Comparison of ENCODE assay signal across 19 mouse cellular contexts in the genomic region with DNA sequence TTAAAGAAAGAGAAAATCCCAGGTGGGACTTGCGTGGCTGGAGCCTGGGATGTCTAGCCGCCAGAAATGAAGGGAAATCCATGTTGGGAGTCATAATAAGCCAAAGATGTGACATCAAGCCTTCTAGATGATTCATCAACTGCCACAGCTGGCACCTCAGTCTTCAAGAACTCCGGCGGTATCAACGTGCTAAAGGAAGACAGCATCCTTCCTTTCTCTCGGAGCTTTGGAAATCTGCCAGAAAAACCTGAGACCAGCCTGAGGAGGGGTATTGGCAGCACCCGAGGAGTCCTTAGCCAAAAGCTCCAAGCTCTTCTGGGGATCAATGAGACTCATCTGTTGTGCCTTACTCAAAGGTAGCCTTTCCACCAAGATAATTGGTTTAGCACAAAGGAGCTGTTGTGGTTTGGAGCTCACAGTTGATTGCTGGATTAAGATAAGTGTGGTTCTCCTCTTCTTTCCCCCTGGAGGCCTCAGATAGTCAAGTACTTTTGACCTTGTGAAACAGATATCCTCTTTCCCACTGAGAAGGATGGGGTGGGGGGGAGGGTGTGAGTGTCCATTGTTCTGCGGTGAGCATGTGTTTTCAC. TPM values are rescaled to one million over a fixed set of nuclear protein-coding genes. Genes with fewer than 3 reads are reported as not detected.
DNase-seq lines count a peak whose midpoint lies in the region; ATAC-seq lines count a peak whose summit lies in the region.
"Had no signal": no experiment of that assay in that cellular context is flagged by ENCODE, and none has a peak within 500 bp of the region (broad histone marks: within the 10 kb centered on the region; RNA-seq: fewer than 3 reads in every experiment).

No protein-coding gene starts in this region.

- ATAC-seq in cerebellum, adult (ENCODE audit: insufficient number of reproducible peaks, low FRiP score, low TSS enrichment), result no peak
- peak; percentile 70 for ATAC-seq in common myeloid progenitor, adult 5-6 weeks (replicated peaks; ENCODE audit: low read depth, poor library complexity, severe bottlenecking)
- peak; percentile 80 for ATAC-seq in liver, embryonic 16.5 days (ENCODE audit: low read depth)
- ATAC-seq in kidney, embryonic 14.5 days (ENCODE audit: low FRiP score, low TSS enrichment), result no peak
- ATAC-seq: intestine, embryonic 16.5 days had no signal

- peak; percentile 8 to 12 for DNase-seq in cerebellum, postnatal 10 days
- DNase-seq in MN1 (ENCODE audit: low spot score), result peak; percentile 54
- no peak for DNase-seq in gastrocnemius, postnatal 4 days (ENCODE audit: low spot score in 2 of 2)
- no peak for DNase-seq in kidney, postnatal 14 days
- DNase-seq: cerebellum, adult 2 months; gastrocnemius, postnatal 36 days; heart, postnatal 14 days; lung, postnatal 36 days; right cerebral cortex, postnatal 4 days had no signal

- no peaks in the 10 kb centered on the region for H3K36me3 ChIP-seq in liver, embryonic 16.5 days (ENCODE audit: control insufficient read depth, insufficient read depth)
- H3K36me3 ChIP-seq in kidney, embryonic 14.5 days (ENCODE audit: control insufficient read depth, insufficient read depth, low read length), result no peaks in the 10 kb centered on the region
- H3K36me3 ChIP-seq: hindbrain, embryonic 15.5 days; limb, embryonic 15.5 days; neural tube, embryonic 15.5 days had no signal

- H3K4me1 ChIP-seq in liver, embryonic 16.5 days (ENCODE audit: control insufficient read depth, low read depth, low read length), result peaks cover 7% of the 10 kb centered on the region
- H3K4me1 ChIP-seq in kidney, embryonic 14.5 days (ENCODE audit: control insufficient read depth, insufficient read depth, low read length), result no peaks in the 10 kb centered on the region
- H3K4me1 ChIP-seq: hindbrain, embryonic 15.5 days had no signal

- H3K4me2 ChIP-seq in liver, embryonic 16.5 days (ENCODE audit: low read depth, low read length), result no peak overlapping the region
- no peak overlapping the region for H3K4me2 ChIP-seq in kidney, embryonic 14.5 days (replicated peaks; ENCODE audit: low read depth, low read length)
- H3K4me2 ChIP-seq: heart, embryonic 11.5 days; hindbrain, embryonic 15.5 days; limb, embryonic 15.5 days; midbrain, embryonic 11.5 days; neural tube, embryonic 15.5 days had no signal

- H3K27ac ChIP-seq in liver, embryonic 16.5 days (ENCODE audit: low read length), result no peak overlapping the region
- H3K27ac ChIP-seq in kidney, embryonic 14.5 days (ENCODE audit: low read depth, low read length), result no peak overlapping the region
- H3K27ac ChIP-seq: hindbrain, embryonic 15.5 days; limb, embryonic 15.5 days; neural tube, embryonic 15.5 days had no signal

- H3K9ac ChIP-seq in liver, embryonic 16.5 days (ENCODE audit: low read depth, low read length), result no peak overlapping the region
- H3K9ac ChIP-seq in kidney, embryonic 14.5 days (ENCODE audit: low read depth, low read length), result no peak overlapping the region
- H3K9ac ChIP-seq: hindbrain, embryonic 15.5 days; limb, embryonic 15.5 days; neural tube, embryonic 15.5 days had no signal

- WGBS in liver, embryonic 16.5 days (ENCODE audit: insufficient replicate concordance), result 28% methylated on average over 8 of the region's 8 CpGs
- 70% methylated on average over 8 of the region's 8 CpGs for WGBS in kidney, embryonic 14.5 days

- no peaks in the 10 kb centered on the region for H3K9me3 ChIP-seq in liver, embryonic 16.5 days (replicated peaks; ENCODE audit: control insufficient read depth, low read length)
- H3K9me3 ChIP-seq in kidney, embryonic 14.5 days (ENCODE audit: control insufficient read depth, low read length), result no peaks in the 10 kb centered on the region
- H3K9me3 ChIP-seq: hindbrain, embryonic 15.5 days; limb, embryonic 15.5 days; neural tube, embryonic 15.5 days had no signal

- H3K4me3 ChIP-seq in liver, embryonic 16.5 days (ENCODE audit: low read depth, low read length), result no peak overlapping the region
- no peak overlapping the region for H3K4me3 ChIP-seq in kidney, embryonic 14.5 days (ENCODE audit: low read length)
- H3K4me3 ChIP-seq: hindbrain, embryonic 15.5 days; limb, embryonic 15.5 days; neural tube, embryonic 15.5 days had no signal

- no peaks in the 10 kb centered on the region for H3K27me3 ChIP-seq in liver, embryonic 16.5 days (ENCODE audit: control insufficient read depth, insufficient read depth, low read depth, low read length)
- no peaks in the 10 kb centered on the region for H3K27me3 ChIP-seq in kidney, embryonic 14.5 days (ENCODE audit: control insufficient read depth, insufficient read depth, low read length)
- H3K27me3 ChIP-seq: hindbrain, embryonic 15.5 days; limb, embryonic 15.5 days; neural tube, embryonic 15.5 days had no signal

RNA-seq across cellular contexts. Expression of gene Enpp1, which starts 46.5 kb away (rescaled TPM):
- total RNA-seq in common myeloid progenitor, adult 5-6 weeks (2017), result 3.3 and 4.8 TPM in 2 replicates
- polyA plus RNA-seq in liver, embryonic 16.5 days (2015; fragmentation: Nextera tagmentation; extraction: Ambion mirVana), result 3.0 and 3.4 TPM in 2 replicates
- polyA plus RNA-seq in kidney, embryonic 14.5 days (2014; fragmentation: Nextera tagmentation; extraction: Ambion mirVana), result 0.90 and 2.5 TPM in 2 replicates
- 1 to 10 TPM; 8.0 to 9.7 TPM for total RNA-seq in gastrocnemius, postnatal 4 days (2021)

Comparison
In these comparisons a context has a peak if more than half of its experiments do, and no peak if none do; other contexts are left out.
1. DNase-seq: peak in cerebellum, postnatal 10 days (2 of 2) and MN1 (single experiment); none in gastrocnemius, postnatal 4 days (0 of 2) and kidney, postnatal 14 days (single experiment).
2. ATAC-seq: peak in common myeloid progenitor, adult 5-6 weeks (single experiment) and liver, embryonic 16.5 days (single experiment); none in cerebellum, adult (single experiment) and kidney, embryonic 14.5 days (single experiment).